Mouse (Mus musculus) activated CD4-positive, CD25-positive, alpha-beta regulatory T cell, adult 4 months (primary cell): ENCODE measurements around the gene Ccdc124. TPM values are rescaled to one million over a fixed set of nuclear protein-coding genes. Genes with fewer than 3 reads are reported as not detected.
A peak's percentile ranks its signal among the peaks of the same experiment; 100 is the strongest.

Source experiments
- ATAC-seq: one replicate; pipeline ENCODE4 v1.8.0; 2017
- polyA plus RNA-seq, 2 experiments: library from polyadenylated mRNA; unstranded; fragments of 100-300 nt; shearing (Covaris generic); gene quantifications; one replicate each; pipeline ENCODE4 v1.2.1; 2017

Gene Ccdc124
- polyA plus RNA-seq, 2 experiments from 2014 or later = 75.7 to 106 TPM

DNA sequence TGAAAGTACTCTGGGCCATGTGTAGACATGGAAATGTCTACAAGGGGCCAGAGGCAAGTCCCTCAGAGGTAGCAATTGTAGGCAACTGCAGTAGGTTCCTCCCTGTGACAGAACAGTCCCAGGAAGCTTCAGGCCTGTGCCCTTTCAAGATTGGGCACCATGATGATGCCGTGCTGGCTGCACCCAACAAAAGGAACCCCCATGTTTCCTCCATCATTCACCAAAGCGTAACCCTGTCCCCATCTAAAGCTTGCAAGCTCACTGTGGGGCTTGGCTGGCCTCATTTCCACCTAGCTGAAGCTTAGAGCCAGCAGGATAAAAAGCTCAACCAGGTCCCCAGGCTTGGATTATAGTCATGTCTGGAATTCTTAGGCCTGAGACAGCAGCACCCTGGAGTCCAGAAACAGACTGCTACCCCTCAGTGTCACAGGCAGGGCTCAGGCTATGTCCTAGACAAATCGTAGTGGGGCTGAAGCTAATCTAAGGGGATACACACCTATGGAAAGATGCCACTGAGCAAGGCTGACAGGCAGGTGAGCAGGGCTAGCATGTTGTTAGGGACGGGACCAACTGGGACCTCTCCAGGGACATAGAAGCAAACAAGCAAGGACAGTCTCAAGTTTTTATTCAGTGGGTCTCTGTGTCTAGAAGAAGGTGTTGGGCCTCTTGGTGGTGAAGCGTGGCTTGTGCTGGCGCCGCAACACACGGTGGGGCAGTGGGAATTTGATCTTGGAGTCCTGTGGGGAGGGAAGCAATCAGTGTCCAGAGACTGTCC, 21.2 kb upstream of the Ccdc124 start:
- no peak for ATAC-seq

DNA sequence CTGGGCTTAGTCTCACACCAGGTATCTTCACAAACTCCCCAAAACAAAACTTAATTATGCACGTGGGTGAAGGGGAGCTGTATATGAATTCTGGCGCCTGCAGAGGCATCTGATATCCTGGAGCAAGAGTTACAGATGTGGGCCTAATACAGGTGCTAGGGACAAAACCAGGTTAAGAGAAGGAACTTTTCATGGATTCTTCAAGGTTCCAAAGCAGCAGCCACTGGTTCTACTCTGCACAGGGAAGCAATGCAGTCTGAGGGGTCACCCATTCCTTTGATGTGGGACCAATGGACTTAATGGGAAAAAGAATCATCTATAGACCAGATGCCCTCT, 20.6 kb upstream of the Ccdc124 start:
- no peak for ATAC-seq

GRCm38 (mm10) chr8:70893656-70894384, 20.1 kb upstream of the Ccdc124 start:
- no peak for ATAC-seq

DNA sequence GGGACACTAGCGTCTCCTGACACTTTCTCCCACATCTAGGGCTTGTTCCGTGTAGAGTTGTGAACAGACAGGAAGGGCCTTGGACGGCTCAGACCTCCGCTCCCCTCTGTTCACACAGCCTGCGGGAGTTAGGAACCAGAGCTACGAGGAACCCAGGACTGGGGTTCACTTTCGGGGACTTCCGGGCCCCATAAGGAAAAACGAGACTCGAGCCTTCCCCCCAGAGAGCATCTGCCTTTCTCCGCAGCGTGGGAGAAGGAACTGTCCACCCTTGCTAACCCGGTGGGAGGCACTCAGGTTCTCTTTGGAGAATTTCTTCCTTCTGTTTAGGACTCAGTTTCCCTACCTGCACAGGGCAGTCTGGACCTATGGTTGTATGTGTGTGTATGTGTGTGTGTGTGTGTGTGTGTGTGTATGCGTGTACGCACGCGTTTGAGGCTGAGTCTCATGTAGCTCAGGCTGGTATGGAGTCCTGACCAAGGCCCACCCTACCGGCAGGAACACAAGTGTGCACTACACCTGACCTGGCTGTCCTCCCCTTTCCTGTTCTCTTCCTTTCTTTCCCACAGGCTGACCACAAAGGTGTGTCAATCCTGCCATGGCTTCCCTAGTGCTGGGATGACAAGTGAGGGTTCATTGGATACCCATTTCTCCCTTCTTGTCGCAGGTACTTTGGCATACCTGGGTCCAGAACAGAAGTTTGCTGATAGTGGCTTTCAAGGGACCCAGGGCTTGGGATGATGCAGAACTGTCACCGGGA, 19.3 kb upstream of the Ccdc124 start:
- no peak for ATAC-seq

- no peak for ATAC-seq
Observed at GRCm38 (mm10) chr8:70892022-70892895, 18.5 kb upstream of the Ccdc124 start, which contains the start of gene Slc5a5. Gene Slc5a5, minus strand, starts transcription at chr8:70892757.

DNA sequence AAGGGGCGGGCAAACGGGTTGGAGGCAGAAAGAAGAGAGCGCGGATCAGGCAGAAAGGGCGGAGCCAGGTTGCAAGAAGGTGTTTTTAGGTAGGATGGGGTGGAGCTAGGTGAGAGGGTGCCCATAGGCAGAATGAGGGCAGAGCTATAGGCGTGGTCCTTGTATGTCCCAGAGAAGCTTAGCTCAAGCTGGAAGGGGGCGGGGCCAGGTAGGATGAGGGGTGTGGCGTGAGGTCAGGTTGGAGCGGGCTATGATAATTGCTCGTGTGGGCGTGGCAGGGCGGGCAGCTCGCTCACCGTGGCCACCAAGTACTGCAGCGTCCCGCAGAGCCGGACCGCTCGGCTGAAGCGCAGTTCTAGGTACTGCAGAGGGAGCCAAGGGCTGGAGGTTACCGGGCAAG, 17.6 kb upstream of the Ccdc124 start:
- no peak for ATAC-seq

GRCm38 (mm10) chr8:70890656-70891055, 16.9 kb upstream of the Ccdc124 start:
- no peak for ATAC-seq

DNA sequence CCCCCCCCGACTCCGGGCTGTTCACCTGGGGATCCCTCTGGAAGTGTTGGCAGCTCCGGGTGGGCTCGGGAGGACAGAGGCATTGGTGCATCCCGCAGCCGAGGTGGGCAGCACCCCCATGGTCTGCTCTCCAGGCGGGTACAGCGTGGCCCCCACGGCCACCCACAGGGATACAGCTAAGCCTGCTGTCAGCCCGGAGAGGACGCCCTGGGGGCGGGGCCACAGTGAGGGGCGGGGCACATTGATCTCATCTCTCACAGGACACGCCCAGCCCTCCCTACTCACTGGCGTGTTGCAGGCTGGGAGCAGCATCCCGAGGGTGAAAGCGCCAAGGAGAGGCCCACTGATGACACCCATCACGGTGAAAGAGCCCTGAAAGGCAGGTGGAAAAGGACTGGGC, 13.9 kb upstream of the Ccdc124 start:
- ATAC-seq = no peak

- ATAC-seq = no peak
Observed at GRCm38 (mm10) chr8:70885612-70886011, 11.9 kb upstream of the Ccdc124 start.

GRCm38 (mm10) chr8:70884683-70885082, 10.9 kb upstream of the Ccdc124 start:
- no peak for ATAC-seq

- ATAC-seq = no peak
Observed at GRCm38 (mm10) chr8:70884186-70884585, 10.5 kb upstream of the Ccdc124 start.

DNA sequence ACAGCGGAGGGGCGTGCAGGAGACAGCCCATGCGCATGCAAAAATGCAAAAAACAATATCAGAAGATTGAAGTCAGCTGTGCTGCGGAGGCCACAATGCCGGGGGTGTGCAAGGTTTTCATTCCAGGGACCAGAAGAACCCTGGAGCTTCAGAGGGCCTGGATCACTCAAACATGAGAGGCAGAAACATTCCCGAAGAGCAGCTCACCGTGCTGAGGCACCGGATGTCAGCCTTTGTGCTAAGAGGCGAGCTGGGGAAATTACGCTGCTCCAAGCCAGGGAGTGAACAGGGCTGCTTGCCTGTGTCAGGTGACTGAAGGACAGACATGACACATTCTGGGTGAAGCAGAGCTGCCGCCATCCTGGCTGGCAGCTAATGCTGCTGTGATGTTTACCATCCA, 6.8 kb upstream of the Ccdc124 start:
- no peak for ATAC-seq

DNA sequence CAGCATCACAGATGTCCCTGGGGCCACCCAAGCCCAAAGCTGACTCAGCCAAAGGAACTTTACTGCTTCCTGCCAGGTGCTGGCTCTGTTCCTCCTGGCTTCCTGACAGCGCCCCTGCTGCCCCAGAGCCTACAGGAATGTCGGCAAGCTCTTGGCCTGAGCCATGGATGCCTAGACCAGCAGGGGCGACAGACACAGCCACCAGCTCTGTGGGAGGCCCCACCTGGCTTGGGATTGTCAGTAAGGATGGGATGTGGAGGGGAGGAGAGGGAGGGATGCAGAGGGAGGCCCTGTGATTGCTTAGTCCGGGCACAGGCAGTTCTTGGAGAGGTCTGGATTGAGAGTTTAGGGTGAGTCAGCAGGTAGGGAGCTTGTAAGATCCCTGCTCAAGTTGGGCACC, 6.4 kb upstream of the Ccdc124 start:
- ATAC-seq = no peak

- ATAC-seq = no peak
Observed at GRCm38 (mm10) chr8:70879500-70879899, 5.8 kb upstream of the Ccdc124 start.

DNA sequence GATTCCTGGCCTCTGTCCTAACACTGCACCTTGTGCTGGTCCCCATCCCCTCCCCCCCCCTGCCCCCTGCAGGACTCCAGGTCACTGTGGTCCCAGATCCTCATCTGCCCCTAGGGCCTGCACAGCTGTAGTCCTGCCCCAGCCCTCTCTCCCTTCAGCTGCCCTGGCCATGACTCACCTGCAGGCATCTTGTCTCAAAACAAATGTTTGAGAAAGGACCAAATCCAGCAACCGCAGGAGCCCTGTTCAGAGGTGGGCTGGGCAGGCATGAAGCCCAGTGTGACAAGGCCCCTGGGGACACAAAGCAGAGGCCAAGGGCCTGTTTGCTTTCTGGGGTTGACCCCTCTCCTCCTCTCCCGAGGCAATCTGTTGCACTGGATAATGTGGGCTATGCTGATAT, 4.4 kb upstream of the Ccdc124 start:
- no peak for ATAC-seq

- no peak for ATAC-seq
Observed at GRCm38 (mm10) chr8:70876382-70876781, 2.6 kb upstream of the Ccdc124 start.

GRCm38 (mm10) chr8:70874441-70874840, 706 bp upstream of the Ccdc124 start:
- ATAC-seq = no peak

DNA sequence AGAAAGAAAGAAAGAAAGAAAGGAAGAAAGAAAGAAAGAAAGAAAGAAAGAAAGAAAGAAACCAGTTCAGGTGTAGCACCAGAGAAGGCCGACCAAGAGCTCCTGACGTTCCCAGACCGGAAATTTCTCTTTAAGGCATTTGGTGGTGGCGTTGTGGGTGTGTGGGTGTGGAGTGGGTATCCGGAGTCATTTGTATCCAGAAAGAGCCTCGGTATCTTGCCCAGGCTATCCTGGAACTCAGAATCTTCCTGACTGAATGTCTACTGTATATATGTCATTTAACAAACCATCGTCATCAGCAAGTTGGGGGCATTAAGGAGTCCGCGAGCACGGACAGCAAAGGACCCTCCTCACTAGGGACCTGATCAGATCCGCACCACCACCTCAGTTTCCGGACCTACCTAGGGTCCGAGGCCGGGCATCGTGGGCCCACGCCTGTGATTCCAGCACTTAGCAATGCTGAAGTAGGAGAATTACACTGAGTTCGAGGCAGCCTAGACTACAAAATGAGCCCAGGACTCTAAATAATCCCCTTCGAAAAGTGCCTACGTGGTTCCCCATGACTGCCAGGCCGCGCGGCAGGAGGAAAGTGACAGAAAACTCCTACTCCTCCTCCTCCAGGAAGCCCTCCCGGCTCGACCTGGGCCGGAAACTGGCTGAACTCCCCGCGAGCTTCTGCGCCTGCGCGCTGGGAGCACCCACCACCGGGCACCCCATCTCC, 932 bp downstream of the Ccdc124 start:
- peak; percentile 33 for ATAC-seq

- ATAC-seq = no peak
Observed at GRCm38 (mm10) chr8:70871195-70871807, 2.4 kb downstream of the Ccdc124 start.

DNA sequence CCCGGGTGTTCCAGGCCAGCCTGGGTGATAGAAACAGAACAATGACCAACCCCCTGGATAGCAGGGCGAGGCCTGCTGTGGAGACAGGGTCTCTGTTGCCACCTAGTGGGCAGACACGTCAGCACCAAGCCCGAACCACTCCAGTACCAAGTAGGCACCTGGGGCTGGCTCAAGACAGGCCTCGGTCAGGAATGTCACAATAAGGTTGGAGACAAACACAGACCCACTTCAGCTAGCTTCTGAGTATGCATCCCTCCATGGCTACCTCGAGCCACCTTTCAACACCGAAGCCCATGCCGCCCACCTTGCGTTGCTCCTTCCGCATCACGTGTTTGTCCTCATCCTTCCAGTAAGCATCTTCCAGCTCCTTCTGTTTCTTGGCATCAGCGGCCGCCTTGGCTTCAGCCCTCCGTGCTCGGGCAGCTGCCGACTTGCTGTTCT, 4.1 kb downstream of the Ccdc124 start:
- no peak for ATAC-seq

DNA sequence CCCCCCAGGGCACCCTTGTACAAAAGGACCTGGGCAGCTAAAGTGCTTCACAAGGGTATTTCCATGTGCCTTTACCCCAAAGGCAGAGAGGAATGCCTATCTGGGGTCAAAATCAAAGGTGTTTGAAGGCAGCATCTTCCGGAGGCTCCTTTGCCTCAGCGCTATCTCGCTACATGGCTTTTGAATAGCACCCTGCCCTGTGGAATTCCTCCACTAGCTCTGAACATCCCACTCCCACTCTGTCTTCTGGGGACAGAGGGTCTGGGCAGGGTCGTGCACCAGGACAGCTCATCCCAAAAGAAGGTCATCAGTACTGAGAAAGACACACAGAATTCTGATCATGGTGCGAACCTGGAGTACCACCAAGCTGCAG, 4.5 kb downstream of the Ccdc124 start:
- no peak for ATAC-seq
